Mouse (Mus musculus) hindbrain, postnatal 0 days (tissue): Measurements from ENCODE around the gene Upk1a. TPM values are rescaled to one million over a fixed set of nuclear protein-coding genes. Genes with fewer than 3 reads are reported as not detected.

Experiments
- ATAC-seq: fragments of 200-750 bp; cut with Nextera tagmentation; 2 replicates; pipeline ENCODE4 v1.8.0; 2017; ENCODE audit warnings: mild to moderate bottlenecking, moderate TSS enrichment, moderate library complexity
- DNase-seq: peaks from one replicate; pipeline ENCODE4 v3.0.0-alpha.2; 2015; ENCODE audit warnings: low spot score
- H3K27ac ChIP-seq: fragments of 300-500 bp; sonication (generic); 2 replicates; pipeline ENCODE4 v1.5.1; 2014; ENCODE audit warnings: mild to moderate bottlenecking
- H3K27me3 ChIP-seq: fragments of 300-500 bp; sonication (generic); 2 replicates; pipeline ENCODE4 v1.6.1; 2014; ENCODE audit warnings: low read length, mixed read lengths; ENCODE audit not compliant: insufficient read depth
- H3K36me3 ChIP-seq: fragments of 300-500 bp; sonication (generic); 2 replicates; pipeline ENCODE4 v1.6.1; 2014; ENCODE audit warnings: low read length, mixed read lengths; ENCODE audit not compliant: insufficient read depth
- H3K4me1 ChIP-seq: fragments of 300-500 bp; sonication (generic); 2 replicates; pipeline ENCODE4 v1.6.1; 2014; ENCODE audit warnings: antibody characterized with exemption, low read length, mixed read lengths; ENCODE audit not compliant: insufficient read depth
- H3K4me2 ChIP-seq: fragments of 300-500 bp; sonication (generic); 2 replicates; pipeline ENCODE4 v1.6.1; 2014; ENCODE audit warnings: low read depth, mild to moderate bottlenecking, low read length, moderate library complexity, mixed read lengths
- H3K4me3 ChIP-seq: fragments of 300-500 bp; sonication (generic); 2 replicates; pipeline ENCODE4 v1.5.1; 2014; ENCODE audit warnings: low read length
- H3K9ac ChIP-seq: fragments of 300-500 bp; sonication (generic); replicated peaks from 2 replicates; pipeline ENCODE4 v1.6.1; 2014; ENCODE audit warnings: mild to moderate bottlenecking, low read length, moderate library complexity, mixed read lengths
- H3K9me3 ChIP-seq: fragments of 300-500 bp; sonication (generic); 2 replicates; pipeline ENCODE4 v1.6.1; 2016; ENCODE audit warnings: low read length, mixed read lengths
- CTCF ChIP-seq: IDR thresholded peaks from 2 replicates; pipeline ENCODE4 v1.5.1; 2016; ENCODE audit warnings: antibody characterized with exemption, control low read depth, low read depth
- WGBS: fragments of 180-500 bp; shearing (Covaris S2); extraction: QIAGEN DNeasy Blood & Tissue Kit; methylation state at CpG from one replicate; pipeline ENCODE4 v1.1.7; 2014; 5-methylcytosine and 5-hydroxymethylcytosine counted together
- polyA plus RNA-seq: library from polyadenylated mRNA; unstranded; fragments of >200 nt; fragmentation: Nextera tagmentation; extraction: Ambion mirVana; gene quantifications from 2 replicates; pipeline ENCODE4 v1.2.1, GENCODE M21; 2015
- total RNA-seq: library from RNA; depleted of rRNA; stranded (reverse); fragments of >200 nt; gene quantifications from 2 replicates; pipeline ENCODE4 v1.2.3, GENCODE M21; 2014

The Upk1a gene
- total and polyA plus RNA-seq, 2 experiments from 2014 or later, result 0.99 TPM

DNA sequence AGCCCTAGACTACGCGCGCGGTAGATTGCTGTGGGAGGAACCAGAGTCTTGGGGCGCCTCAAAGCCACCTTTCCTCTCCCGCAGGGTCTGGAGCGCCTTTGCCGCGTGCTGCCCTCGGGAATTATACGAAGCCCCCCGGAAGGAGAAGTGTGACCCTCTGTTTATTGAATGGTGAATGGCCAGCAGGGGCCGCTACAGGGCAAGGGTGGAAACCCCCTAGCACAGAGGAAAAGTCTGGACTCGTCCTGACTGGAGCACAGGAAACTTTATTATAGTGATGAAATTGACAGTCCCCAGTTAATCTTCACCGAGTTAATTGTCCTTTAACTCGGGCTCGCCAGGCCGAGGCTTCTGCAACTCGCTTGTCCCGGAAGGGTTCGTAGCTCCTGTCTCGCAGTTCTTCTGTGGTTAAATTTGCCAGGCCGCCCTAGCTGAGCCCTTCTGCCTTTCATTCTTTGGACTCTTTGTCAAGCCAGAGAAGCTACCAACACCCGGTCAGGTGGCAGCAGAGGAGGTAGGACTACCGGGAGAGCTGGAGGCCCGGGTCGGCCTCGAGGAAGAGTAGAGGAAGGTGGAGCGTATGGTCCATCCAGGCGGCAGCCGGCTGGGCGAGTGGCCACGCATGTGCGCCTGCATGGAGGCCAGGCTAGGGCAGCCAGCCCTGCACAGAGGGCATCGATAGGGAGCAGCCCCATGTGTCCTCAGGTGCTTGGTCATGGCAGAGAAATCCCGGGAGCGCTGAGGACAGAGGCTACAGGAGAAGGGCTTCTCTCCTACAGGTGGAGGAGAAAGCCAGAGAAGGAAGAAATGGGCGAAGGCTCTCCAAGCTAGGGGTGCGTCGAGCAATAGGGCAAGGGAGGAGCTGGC lies 23.0 kb downstream of the Upk1a start:
- H3K4me3 ChIP-seq, result peak overlapping the region; percentile 95
- peaks cover 18% of the 10 kb centered on the region for H3K36me3 ChIP-seq
- peak; percentile 92 for TF ChIP-seq CTCF
- DNase-seq, result peak; percentile 91
- 30% methylated on average over 40 of the region's 40 CpGs for whole genome bisulfite sequencing
- peaks cover 8% of the 10 kb centered on the region for H3K4me1 ChIP-seq
- ATAC-seq, result peak; percentile 57
- H3K27me3 ChIP-seq, result no peaks in the 10 kb centered on the region
- peak overlapping the region; percentile 96 for H3K27ac ChIP-seq
- H3K9ac ChIP-seq, result peak overlapping the region; percentile 99
- peak overlapping the region; percentile 93 for H3K4me2 ChIP-seq
- no peaks in the 10 kb centered on the region for H3K9me3 ChIP-seq

DNA sequence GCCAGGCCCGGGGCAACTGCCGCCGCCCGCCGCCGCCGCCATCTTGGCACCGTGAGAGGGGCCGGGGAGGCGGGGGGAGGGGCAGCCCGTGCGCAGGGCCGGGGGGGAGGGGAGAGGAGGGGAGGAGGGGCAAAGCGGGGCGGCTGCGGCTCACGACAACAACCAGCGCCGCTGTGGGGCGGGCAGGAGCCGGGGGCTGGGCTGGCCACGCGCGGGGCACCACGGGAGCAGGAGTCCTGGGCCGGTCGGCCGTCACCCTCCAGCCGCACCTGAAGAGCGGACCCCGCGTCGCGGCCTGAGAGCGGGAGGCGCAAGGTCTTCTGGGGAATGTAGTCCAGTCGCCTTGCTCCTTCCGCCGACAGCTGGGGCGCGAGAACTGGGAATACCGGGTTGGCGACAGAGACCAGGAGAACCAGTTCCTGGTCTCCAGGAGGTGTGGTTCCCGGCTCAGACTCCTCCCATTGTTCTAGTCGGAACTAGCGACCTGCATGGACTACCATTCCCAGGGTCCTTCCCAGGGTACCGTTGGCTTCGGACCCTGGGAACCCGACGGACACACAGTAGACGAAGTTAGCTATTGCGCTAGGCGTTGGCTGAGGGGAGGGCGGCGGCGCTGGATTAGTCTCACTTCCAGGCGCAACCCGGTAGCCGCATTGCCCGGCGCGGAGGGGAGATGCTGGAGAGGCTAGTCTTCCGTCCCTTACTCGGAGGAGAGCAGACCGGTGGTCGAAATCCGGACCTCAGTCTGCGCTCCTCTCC lies 23.8 kb downstream of the Upk1a start, which contains the start of gene Kmt2b:
TSS of gene Kmt2b (minus strand) at position 51 of the 759 bp plus-strand sequence.
- H3K36me3 ChIP-seq, result peaks cover 21% of the 10 kb centered on the region
- H3K9ac ChIP-seq, result peak within 1 kb of the TSS; percentile 99
- ATAC-seq (peak; percentile 96), DNase-seq (peak; percentile 98)
- peak within 1 kb of the TSS; percentile 95 for H3K4me3 ChIP-seq
- peak within 1 kb of the TSS; percentile 96 for H3K27ac ChIP-seq
- no peaks in the 10 kb centered on the region for H3K27me3 ChIP-seq
- TF ChIP-seq CTCF, result no peak
- peak within 1 kb of the TSS; percentile 93 for H3K4me2 ChIP-seq
- no peaks in the 10 kb centered on the region for H3K9me3 ChIP-seq
- peaks cover 8% of the 10 kb centered on the region for H3K4me1 ChIP-seq
- WGBS, result under 1% methylated on average over 44 of the region's 68 CpGs

DNA sequence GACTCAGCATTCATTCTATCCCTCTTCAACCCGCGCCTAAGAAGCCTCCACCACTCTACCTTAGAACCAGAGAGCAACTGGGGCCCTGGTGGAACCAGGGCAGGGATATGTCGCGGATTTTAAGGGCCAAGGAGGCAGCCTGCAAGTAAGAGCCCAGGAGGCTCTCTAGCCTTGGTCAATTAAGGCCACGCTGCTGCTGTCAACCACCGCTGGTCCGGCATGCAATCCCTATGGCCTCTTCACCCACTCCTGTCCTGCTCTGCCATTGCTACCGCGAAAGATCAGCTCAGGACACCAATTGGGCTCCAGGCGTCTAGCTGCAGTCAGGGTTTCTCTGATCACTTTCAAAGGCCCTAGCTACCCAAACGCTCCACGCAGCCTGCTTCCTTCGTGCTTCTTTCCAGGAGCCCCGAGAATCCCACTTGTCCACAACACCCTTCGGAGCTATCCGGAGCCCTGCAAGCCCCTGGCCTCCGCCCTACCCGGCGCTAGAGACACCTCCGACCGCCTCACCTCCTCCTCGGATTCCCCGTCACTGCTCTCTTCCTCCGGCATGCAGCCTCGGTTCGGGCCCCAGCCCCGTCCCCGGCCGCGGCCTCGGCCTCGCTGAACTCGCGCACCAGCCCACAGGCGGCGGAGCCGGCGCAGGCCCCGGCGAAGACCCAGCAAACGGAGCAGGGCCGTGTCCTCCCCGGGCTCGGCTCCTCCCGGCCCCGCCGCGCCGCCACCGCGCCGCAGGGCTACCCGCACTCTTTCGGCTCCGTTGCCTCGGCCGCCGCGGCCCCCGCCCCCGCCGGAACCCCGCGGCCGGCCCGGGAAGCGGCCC lies 24.6 kb downstream of the Upk1a start:
- DNase-seq (peak; percentile 44), ATAC-seq (peak; percentile 24)
- peaks cover 8% of the 10 kb centered on the region for H3K4me1 ChIP-seq
- no peaks in the 10 kb centered on the region for H3K27me3 ChIP-seq
- H3K36me3 ChIP-seq, result peaks cover 29% of the 10 kb centered on the region
- peak overlapping the region; percentile 93 for H3K4me2 ChIP-seq
- no peaks in the 10 kb centered on the region for H3K9me3 ChIP-seq
- H3K9ac ChIP-seq, result peak overlapping the region; percentile 99
- H3K4me3 ChIP-seq, result peak overlapping the region; percentile 95
- peak overlapping the region; percentile 96 for H3K27ac ChIP-seq
- 1% methylated on average over 62 of the region's 67 CpGs for WGBS
- no peak for TF ChIP-seq CTCF

DNA sequence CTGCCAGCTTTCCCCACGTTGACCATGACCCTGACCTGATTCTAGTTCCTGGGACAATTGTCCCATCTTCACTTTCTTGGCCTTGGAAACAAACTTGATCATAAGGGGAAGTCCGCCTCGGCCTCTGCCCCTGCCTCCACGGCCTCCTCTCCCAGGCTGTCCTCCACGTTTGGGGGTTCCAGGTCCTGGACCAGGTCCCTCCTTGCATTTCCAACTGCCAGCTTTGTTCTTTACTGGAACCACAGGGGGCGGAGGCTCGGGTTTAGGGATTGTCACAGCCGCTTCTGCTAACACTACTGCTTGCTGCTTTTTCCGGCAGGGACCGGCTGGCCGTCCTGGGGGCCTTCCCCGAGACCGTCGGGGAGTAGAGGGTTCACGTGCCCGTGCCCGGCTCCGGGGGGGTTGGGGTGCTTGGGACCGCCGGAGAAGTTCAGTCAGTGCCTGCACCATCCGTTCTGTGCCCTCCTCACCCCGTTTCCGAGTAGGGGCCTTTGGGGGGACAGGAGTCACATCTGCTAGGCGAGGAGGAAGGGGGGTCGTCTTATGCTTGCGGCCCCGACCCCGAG lies 26.1 kb downstream of the Upk1a start:
- H3K4me2 ChIP-seq, result peak overlapping the region; percentile 93
- H3K27me3 ChIP-seq, result no peaks in the 10 kb centered on the region
- H3K9me3 ChIP-seq, result no peaks in the 10 kb centered on the region
- H3K4me3 ChIP-seq, result no peak overlapping the region
- WGBS, result 84% methylated on average over 28 of the region's 28 CpGs
- no peak for DNase-seq
- H3K27ac ChIP-seq, result no peak overlapping the region
- H3K36me3 ChIP-seq, result peaks cover 44% of the 10 kb centered on the region
- no peak overlapping the region for H3K9ac ChIP-seq
- ATAC-seq, result no peak
- no peak for TF ChIP-seq CTCF
- H3K4me1 ChIP-seq, result peaks cover 8% of the 10 kb centered on the region

DNA sequence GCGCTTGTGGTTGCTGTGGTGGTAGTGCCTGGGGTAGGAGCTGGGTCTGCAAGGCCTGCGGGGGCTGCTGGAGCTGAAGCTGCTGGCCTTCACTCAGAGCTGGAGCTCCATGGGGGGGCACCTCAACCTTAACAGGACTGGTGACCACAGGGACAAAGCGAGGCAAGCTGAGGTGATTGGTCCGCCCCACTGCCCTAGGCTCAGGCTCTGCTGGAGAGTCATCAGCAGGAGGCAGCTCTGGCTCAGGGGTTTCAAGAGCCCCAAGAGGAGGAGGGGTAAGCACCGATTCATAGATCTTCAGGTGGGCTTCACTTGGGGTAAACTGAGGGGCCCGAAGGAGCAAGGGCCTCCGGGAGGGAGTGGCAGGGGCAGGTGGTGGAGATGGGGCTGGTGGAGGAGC lies 27.5 kb downstream of the Upk1a start:
- Histone ChIP-seq H3K36me3 (peaks cover 56% of the 10 kb centered on the region), H3K9ac (no peak overlapping the region), H3K4me2 (no peak overlapping the region), H3K27ac (no peak overlapping the region), H3K9me3 (no peaks in the 10 kb centered on the region), H3K4me3 (no peak overlapping the region), H3K4me1 (peaks cover 8% of the 10 kb centered on the region), H3K27me3 (no peaks in the 10 kb centered on the region)
- 95% methylated on average over 7 of the region's 7 CpGs for WGBS
- no peak for TF ChIP-seq CTCF
- DNase-seq (no peak), ATAC-seq (no peak)

DNA sequence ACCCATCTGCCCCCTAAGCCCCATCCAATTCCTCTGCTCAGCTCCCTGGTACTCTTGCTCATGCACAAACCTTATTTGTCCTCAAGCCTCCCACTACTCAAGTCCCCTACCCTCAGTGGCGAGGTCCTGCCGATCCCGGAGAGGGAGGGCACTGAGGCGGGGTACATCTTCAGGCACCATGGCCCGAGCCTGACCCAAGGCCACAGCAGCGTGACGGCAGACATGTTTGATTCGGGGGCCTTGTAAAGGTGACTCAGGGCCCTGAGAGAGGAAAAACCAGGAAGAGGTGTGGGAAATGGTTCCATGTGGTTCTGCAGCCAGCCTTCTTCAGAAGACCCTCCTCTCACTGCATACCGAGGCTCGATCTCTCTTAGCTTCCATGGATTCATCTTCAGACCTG lies 28.3 kb downstream of the Upk1a start:
- Histone ChIP-seq H3K4me1 (peaks cover 8% of the 10 kb centered on the region), H3K27me3 (no peaks in the 10 kb centered on the region), H3K4me3 (no peak overlapping the region), H3K9me3 (no peaks in the 10 kb centered on the region), H3K9ac (no peak overlapping the region), H3K36me3 (peaks cover 64% of the 10 kb centered on the region), H3K27ac (no peak overlapping the region), H3K4me2 (no peak overlapping the region)
- DNase-seq (no peak), ATAC-seq (no peak)
- no peak for TF ChIP-seq CTCF
- 92% methylated on average over 10 of the region's 10 CpGs for WGBS
